Mouse (Mus musculus) adrenal gland (tissue): ENCODE data around the gene Sppl2c.
"Not testable (repeated sequence)": the region's sequence is repeated elsewhere in the genome, so short reads cannot be mapped to it uniquely, and the experiment has no call there.

Experiments
- intact Hi-C: fragments of 180-260 bp; cut with DNase I; formaldehyde crosslinking; loops from one replicate; pipeline ENCODE4 v1.15.1; 2025

Gene Sppl2c

DNA sequence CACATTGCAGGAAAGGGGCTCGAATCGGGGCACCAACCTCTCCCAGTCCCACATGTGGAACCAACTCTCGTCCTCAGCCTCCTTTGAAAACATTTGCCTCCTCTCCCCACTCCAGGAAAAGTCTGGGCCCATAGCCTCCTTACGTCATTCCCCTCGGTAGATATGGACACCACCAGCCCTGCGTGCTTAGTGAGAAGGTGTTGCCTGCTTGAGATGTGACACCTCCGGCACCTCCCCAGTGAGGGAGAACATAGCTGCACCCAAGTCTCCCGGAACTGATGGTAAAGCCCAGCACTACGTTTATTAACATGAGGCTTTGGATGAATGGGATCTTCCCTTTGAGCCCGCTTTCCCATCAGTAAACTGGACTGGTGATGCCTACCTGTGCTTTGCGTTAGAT, 9.3 kb downstream of the Sppl2c start:
- intact Hi-C loops, result loop anchor here (5.0 to 10.0 kb wide), 2 partner anchors 198 to 431 kb away; no protein-coding TSS in a partner anchor

DNA sequence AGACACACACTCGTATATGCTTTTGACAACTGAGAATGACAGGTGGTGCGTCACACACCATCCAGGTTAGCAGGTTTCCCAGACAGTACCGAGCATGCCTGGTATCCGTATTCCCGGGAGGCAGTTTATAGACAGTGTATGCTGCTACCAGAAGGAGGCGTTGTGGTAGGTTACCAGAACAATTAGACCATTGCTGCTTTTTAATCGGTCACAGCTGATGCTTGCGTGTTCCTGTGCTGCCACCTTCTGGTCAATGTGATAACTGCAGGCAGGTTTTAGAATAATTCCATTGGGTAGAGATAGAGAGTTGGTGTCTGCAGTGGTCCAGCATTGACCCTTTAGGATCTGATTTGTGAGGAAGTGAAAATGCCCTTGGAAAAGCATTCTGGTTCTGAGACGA, 9.7 kb downstream of the Sppl2c start:
- intact Hi-C loops, result loop anchor here (5.0 to 10.0 kb wide), 2 partner anchors 198 to 431 kb away; no protein-coding TSS in a partner anchor

DNA sequence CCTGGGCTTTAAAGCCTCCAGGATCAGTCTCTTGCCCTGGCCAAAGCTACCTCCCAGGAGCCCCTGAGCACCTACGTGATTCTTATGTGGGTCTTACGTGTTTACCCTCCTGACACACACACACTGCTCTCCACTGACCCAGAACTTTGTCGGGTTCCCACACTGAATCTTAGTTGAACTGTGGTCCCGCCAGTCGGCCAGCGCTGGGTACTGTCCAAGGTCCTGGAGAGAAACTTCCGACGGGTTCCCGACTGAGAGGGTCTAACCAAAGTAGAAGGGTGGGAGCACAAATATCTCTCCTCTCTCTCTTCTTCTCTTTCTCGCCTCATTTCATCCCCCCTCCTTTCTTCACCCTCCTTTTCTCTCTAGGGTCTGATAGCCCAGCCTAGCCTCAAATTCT, 11.7 kb downstream of the Sppl2c start:
- intact Hi-C loops, result loop anchor here (5.0 to 10.0 kb wide), 2 partner anchors 201 to 433 kb away; no protein-coding TSS in a partner anchor

DNA sequence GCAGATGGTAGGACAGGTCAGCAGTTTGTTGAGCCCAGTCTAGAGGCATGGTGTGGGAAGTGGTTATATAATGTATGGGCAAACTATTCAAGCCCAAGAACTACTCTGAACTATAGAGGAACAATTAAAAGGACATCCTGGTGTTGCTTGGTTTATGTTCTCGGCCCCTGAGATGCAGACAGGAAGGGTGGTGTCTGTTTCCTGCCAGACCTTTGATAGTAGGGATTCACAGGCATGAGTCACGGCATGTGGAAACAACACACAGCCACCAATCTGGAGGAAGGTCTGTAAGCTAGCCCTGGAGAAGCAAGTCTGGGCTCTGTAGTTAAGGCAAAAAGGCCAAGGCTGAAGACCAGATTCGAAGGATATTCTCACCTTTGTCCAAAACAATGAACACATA, 17.1 kb downstream of the Sppl2c start:
- intact Hi-C loops, result no loop called here

DNA sequence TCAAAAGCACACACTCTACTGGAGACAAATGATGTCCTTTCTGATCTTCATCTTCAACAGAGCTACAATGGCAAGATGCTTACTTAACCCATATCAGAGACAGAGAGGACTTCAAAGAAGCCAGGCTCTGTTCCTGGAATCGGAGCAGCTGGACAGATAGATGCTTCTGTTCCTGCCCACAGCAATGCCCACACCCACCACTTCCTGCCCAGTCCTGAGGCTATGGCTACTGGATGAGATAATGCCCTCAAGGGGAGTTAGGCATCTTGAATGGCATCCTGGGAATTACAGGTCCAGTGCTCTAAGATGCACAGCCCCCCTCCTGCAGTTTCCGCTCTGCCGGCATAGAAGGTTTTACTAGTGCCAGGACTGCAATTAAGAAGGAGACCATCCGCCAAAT, 20.4 kb downstream of the Sppl2c start:
- intact Hi-C loops, result no loop called here

DNA sequence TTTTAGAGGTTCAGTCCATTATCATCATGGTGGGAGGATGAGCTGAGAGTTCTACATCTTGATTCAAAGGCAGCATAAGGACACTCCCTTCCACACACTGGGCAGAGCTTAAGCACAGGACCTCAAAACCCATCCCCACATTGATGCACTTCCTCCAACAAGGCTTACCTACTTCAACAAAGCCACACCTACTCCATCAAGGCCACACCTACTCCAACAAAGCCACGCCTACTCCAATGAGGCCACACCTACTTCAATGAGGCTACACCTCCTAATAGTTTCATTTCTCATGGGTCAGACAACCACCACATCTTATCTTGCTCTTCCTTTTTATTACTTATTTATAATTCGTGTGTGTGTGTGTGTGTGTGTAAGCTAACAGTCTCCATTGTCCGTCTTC, 22.9 kb downstream of the Sppl2c start:
- intact Hi-C loops, result no loop called here

DNA sequence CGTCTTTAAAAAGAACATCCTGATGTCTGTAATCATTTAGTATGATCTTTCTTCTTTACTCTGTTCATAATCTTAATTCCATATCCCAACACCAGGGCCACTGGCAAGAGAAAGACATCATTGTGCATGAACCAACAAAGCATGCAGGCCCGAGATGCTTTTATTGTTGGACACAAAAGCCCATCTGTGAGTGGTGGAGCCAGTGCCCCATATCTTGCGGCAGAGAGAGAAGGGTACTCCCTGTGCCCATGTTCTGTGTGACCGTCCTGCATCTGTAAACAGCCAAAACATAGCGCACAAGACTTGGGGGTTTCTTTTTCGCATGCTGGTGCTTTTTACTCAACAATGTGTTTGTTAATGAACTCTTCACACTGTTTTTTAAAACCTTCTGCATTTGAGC, 25.1 kb downstream of the Sppl2c start:
- intact Hi-C loops, result no loop called here

DNA sequence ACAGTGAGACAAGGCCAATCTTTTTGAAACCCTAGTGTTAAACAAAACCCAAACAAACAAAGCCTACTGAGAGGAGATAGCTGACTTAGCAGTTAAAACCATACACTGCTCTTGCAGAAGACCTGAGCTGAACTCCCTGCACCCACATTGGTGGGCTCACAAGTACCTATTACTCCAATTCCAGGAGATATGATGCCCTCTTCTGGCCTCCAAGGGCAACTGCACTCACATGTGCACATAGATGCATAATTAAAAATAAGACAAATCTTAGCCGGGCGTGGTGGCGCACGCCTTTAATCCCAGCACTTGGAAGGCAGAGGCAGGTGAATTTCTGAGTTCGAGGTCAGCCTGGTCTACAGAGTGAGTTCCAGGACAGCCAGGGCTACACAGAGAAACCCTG, 28.0 kb downstream of the Sppl2c start:
- intact Hi-C loops, result not testable (repeated sequence)

DNA sequence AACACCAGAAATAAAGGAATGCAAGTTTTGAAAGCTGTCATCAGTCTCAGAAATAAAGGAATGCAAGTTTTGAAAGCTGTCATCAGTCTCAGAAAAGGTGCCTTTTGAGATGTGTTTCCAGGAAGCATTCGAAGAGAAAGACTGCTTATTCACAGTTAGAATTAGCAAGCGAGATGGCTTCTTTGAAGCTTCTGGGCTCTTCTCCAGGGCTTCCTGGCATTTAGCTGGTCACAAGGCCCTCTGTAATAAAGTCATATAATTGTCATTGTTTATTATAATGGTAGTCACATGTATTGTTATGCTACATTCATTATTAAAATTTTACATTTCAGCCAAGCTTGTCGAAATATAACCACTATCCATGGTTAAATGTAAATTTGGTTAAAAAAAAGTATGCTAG, 31.9 kb downstream of the Sppl2c start:
- intact Hi-C loops, result no loop called here

DNA sequence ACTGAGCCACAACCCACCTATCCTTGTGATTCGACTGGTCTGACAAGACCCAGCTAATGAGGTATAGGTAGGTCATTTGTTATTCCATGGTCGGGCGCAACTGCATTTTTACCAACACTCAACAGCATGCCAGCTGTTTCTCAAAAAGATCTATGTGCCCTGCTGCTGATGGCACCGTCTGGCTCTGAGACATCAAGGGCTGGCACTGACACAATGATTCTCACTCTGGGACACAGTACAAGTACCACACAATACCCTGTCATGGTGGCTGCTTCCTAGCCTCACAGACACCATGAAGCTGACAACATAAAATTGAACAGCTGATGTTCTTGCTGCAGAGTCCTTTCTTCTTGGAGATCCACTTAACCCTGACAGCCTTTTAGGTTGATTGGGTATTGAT, 34.2 kb downstream of the Sppl2c start:
- intact Hi-C loops, result no loop called here

DNA sequence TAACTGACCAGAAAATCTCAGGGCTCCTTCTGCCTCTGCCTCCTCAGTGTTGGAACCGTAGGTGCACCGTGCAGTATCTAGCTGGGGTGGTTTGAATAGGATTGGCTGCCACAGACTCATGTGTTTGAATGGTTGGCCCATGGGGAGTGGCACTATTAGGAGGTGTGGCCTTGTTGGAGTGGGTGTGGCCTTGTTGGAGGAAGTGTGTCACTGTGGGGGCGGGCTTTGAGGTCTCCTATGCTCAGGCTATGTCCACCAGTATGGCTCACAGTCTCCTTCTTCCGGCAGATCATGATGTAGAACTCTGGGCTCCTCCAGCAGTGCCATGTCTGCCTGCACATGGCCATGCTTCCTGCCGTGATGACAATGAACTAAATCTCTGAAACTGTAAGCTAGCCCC, 35.6 kb downstream of the Sppl2c start:
- intact Hi-C loops, result no loop called here

DNA sequence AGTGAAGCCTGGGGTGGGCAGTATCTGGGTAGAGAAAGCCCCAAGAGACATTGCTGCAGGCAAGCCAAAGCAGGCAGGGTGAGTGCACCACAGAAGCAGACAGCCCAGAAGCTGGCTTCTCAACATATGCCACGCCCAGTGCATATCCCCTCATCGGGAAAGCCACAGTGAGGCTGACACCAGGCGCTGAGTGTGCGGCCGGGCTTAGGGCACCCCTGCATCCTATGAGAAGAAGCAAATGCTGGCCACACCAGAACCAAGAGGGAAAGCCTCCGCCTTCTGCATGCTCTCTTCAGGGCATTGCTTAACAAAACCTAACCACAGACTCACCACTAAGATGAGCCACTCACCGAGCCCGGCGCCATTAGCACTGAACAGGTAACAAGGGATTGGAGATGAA, 37.2 kb downstream of the Sppl2c start:
- intact Hi-C loops, result no loop called here

DNA sequence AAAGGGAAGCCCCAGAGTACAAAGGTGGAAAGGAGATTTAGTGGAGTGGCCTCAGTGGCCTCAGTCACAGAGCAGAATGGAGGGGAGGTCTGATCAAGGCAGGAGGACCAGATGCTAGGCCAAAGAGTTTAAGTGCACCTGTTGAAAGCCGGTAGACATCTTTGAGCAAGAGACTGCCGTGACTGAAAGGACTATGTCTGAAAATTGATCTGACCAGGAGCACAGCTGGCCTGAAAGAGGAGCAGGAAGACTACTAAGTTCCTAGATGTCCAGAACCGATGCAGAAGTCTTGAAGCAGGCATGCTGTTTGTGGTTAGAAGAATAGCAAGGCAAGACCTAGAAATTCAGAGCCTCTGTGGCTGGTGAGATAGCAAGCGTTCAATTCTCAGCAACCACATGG, 43.3 kb downstream of the Sppl2c start:
- intact Hi-C loops, result no loop called here

DNA sequence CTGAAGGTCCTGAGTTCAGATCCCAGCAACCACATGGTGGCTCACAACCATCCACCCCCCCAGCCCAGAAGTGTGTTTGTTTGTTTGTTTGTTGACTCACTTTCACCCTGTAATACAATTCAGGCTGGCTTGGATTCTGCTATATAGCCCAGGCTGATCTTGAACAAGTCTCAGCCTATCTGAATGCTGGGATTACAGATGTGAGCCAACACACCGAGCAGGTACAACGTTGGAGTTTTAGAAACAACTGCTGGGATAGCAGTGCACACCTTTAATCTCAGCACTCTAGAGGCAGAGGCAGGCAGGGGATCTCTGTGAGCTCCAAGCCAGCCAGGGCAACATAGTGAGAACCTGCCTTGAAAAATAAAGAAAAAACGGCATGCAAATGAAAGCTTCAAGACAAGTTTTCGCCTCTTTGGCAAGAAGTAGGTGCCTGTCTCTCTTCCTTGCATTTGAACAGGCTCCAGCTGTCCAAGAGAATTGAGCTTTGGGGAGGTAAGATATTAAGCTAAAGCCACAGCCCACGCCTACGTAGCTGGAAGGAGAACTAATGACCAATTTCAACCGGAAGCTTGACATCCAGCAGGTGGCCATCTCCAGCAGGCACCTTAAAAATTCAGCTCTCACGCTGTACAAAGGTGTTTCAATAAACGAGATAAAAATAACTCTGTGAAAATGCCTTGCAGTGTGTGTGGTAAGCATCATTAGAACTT, 44.1 kb downstream of the Sppl2c start:
- intact Hi-C loops, result no loop called here

DNA sequence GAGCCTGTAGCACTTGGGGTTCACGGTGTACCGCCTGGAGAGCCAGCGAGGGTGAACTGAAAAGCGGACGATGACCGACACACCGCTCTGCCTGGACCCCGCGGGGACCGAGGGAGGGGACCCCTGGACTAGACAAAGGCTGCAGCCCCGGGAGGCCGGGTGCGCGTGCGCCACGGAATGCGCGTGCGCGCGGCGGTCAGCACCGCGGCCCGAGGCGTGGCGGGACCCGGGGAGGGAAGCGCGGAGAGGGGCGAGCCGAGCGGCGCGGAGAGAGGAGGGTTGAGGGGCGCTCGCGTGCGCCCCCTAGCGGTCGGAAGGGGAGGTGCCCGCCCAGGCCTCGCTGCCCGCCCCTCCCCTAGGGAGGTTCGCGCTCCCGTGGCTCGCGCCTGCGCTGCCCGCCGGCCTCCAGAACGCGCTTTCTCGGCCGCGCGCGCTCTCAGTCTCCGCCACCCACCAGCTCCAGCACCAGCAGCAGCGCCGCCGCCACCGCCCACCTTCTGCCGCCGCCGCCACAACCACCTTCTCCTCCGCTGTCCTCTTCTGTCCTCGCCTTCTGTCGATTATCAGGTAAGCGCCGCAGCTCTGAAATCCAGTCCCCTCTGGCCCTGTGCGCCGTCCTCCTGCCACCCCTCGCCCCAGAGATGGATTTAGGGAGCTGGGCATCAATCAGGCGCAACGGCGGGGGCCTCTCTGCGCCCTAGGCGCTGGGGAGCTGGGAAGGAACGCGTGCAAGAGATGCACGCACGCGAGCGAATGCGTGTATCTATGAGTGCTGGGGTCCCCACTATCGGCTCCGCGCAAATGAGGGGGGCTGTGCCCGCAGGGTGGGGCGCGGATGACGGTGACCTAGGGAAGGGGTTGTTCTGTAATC, 45.1 kb downstream of the Sppl2c start, which contains the start of gene Mapt:
Gene Mapt, plus strand, starts transcription at position 350 of the 871 bp plus-strand sequence.
- intact Hi-C loops, result loop anchor here (1.0 kb wide), 1 partner anchor 45 kb away; no protein-coding TSS in a partner anchor

DNA sequence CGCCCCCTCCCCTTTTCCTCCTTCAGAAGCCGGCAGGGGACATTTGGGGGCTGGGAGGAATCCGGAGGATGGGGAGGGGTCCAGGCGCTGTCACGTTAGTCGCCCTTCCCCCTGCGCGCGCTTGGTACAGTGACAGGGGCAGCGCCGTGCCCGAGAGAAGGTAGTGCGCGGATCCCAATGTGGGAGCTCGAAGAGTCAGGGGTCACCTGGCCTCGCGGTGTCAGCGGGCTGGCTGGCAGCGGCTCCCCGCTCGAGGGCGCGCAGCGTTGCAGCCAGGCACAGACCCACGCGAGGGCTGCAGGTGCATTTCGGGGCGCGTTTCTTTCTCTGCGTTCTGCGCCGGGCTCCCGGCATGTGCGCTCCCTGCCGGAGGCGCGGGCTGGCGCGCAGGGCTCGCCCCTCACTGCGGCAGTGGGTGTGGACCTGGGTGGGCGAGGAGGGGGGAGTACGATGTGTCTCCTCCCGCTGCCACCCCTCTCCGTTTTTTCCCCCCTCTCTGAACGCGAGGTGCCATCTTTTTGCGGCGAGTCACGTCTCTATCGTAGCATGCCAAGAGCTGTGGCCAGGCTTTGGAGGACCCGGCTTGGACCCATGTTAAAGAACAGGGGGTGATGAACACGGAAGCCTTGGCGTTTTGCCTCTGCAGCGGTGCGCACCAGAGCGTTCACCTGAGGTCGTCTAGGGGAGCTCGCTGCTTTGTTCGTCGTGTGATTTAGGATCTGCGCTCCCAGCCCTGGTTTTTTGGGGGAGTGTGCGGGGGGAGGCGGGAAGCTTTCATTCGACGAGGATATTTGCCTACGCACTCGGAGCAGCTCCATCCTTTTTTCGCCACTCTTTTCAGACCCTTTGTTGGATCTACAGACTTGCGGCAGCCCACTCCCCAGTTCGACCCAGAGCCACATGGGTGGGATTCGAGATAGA, 46.3 kb downstream of the Sppl2c start:
- intact Hi-C loops, result no loop called here

DNA sequence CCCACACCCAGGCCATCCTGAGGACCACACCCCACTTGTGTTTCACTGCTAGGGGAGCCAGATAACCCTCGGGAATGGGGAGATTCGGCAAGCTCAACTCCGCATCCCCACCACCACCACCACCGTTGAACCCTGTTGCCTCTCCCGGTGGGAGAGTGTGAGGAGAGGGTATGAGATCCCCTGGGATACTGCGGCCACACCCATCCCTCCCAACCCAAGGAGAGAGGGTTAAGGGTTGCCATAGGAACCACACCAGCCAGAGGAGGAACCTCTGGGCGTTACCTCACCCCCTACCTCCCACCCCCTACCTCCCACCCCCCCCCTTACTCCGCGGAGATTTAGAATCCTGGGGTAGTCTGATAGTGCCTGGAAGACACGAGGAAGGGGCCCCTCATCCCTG, 47.0 kb downstream of the Sppl2c start:
- intact Hi-C loops, result no loop called here

DNA sequence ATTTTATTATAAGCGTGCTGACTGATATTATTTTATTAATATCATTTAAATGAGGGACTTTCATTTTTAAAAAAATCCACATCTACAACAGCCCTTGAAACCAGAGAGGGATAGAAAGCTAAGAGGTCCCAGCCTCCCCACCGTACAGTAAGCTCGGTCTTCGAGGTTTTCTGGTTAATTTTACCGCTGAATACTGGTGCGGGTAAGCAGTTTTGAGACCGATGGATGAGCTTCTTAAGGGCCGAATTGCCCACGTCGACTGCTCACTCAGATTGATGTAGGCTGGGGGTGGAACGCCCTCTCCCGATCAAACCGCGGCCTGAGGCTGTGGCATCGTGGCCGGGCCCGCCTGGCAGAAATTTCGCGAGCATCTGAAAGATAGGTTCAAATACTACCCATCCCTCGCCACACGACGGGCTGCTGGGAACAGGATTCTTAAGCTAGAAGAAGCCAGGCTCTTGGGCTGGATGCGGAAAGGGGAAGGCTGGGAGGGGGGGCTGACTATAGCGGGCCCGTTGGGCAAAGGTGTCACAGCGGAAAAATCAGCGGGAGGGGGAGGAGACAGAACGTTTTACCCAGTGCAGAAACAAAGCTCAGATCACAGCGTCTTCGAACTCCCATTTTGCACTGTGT, 47.6 kb downstream of the Sppl2c start:
- intact Hi-C loops, result no loop called here

DNA sequence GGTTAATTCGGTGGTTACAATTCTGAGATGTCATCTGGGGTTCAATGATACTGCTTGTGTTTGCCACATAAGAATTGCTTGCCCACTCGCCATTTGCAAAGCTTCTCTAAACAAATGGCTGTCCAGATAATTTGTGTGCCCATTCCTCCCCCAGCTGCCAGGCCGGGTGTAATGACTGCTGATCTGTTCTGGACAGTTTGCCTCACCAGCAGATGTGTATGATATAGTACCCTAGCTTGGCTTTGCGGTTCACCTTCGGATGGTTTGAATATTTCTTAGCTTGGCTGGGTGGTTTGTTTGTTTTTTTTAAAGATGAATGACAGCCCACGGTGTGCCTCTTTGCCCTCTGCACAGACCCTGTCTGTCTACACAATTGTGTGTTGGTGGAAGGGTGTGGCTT, 48.6 kb downstream of the Sppl2c start:
- intact Hi-C loops, result no loop called here

DNA sequence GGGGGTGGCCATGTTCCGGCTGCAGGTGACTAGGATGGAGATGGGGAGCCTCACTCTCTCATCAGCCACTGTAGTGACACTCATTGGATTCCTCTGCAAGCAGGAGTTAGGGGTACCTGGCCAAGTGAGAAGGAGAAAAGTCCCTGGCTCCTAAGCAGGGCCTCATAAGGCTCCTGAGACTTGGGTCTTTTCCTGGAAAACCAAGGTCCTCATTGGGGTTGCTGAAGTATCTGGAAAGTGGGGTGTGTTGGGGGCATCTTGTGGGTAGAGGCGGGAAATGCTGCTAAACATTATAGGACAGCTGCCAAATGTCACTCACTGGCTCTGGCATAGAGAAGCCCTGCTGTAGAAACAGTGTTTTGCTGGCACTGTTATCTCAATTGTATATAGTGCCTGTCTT, 49.8 kb downstream of the Sppl2c start:
- intact Hi-C loops, result no loop called here

DNA sequence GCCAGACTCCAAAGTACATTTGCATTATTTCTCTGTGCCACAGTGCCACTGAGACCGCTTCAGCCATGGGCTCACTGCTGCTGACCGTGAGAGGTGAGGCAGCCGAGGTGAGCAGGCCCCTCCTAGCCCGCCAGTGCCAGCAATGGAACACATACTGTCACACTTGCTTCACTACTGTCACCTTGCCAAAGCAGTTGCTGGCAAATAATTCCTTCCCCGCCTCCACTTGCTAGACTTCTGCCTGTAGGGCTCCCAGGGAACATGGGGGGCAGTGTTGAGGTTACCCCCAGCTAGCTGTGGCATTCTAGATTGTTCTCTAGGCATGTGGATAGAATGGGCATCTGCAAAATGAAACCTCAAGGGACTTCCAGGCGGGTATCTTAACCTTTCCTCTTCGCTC, 51.1 kb downstream of the Sppl2c start:
- intact Hi-C loops, result no loop called here
